ENCODE assay signal across 18 mouse cellular contexts in genomic region chr9:60502220-60502619, GRCm38 (mm10). TPM values are rescaled to one million over a fixed set of nuclear protein-coding genes. Genes with fewer than 3 reads are reported as not detected.
A peak's percentile ranks its signal among the peaks of the same experiment; 100 is the strongest.
DNase-seq lines count a peak whose midpoint lies in the region; ATAC-seq lines count a peak whose summit lies in the region.
"Had no signal": no experiment of that assay in that cellular context is flagged by ENCODE, and none has a peak within 500 bp of the region (broad histone marks: within the 10 kb centered on the region; RNA-seq: fewer than 3 reads in every experiment).

No protein-coding gene starts in this region.

- DNase-seq in adrenal gland, adult 2 months, result peak; percentile 54
- DNase-seq in adrenal gland, postnatal 4 days (ENCODE audit: low spot score in 2 of 2), result no peak
- peak; percentile 47 for DNase-seq in 3134 (ENCODE audit: extremely low read depth, insufficient read length, low spot score)
- peak; percentile 80 for DNase-seq in lung, postnatal 25 days (ENCODE audit: low spot score)
- DNase-seq in frontal cortex, postnatal 25 days (ENCODE audit: low spot score in 2 of 2), result no peak
- no peak for DNase-seq in left cerebral cortex, postnatal 4 days
- DNase-seq in retina, embryonic 14.5 days (ENCODE audit: low spot score), result no peak
- DNase-seq: cerebellum, adult 9-10 months; heart, adult 18-20 months; kidney, postnatal 14 days; right cerebral cortex, postnatal 14 days; thymus, postnatal 14 days had no signal

- H3K9me3 ChIP-seq in intestine, embryonic 15.5 days, result no peaks in the 10 kb centered on the region
- H3K9me3 ChIP-seq: forebrain, embryonic 13.5 days; heart, embryonic 15.5 days; limb, embryonic 10.5 days had no signal

- intact Hi-C loops in left cerebral cortex, postnatal 4 days (cut with DNase I), result no loop called here

- no peaks in the 10 kb centered on the region for H3K27me3 ChIP-seq in intestine, embryonic 15.5 days (replicated peaks)
- H3K27me3 ChIP-seq: forebrain, embryonic 13.5 days; heart, embryonic 15.5 days had no signal

- H3K4me2 ChIP-seq in intestine, embryonic 15.5 days (replicated peaks), result no peak overlapping the region
- H3K4me2 ChIP-seq: forebrain, embryonic 13.5 days; heart, embryonic 15.5 days had no signal

- H3K4me1 ChIP-seq in intestine, embryonic 15.5 days (replicated peaks), result peaks cover 15% of the 10 kb centered on the region

- H3K36me3 ChIP-seq in intestine, embryonic 15.5 days, result no peaks in the 10 kb centered on the region
- H3K36me3 ChIP-seq: heart, embryonic 15.5 days; limb, embryonic 10.5 days had no signal

- no peak overlapping the region for H3K4me3 ChIP-seq in intestine, embryonic 15.5 days (replicated peaks)
- H3K4me3 ChIP-seq: forebrain, embryonic 13.5 days; heart, embryonic 15.5 days; limb, embryonic 10.5 days had no signal

- WGBS in intestine, embryonic 15.5 days, result 64% methylated on average over 6 of the region's 6 CpGs

- H3K9ac ChIP-seq in intestine, embryonic 15.5 days, result no peak overlapping the region
- H3K9ac ChIP-seq: forebrain, embryonic 13.5 days; heart, embryonic 15.5 days; liver, embryonic 14.5 days had no signal

- peak overlapping the region; percentile 81 for H3K27ac ChIP-seq in intestine, embryonic 15.5 days
- H3K27ac ChIP-seq: forebrain, embryonic 13.5 days; heart, embryonic 15.5 days; limb, embryonic 10.5 days; liver, embryonic 14.5 days had no signal

- ATAC-seq in intestine, embryonic 15.5 days, result peak; percentile 18
- ATAC-seq: forebrain, embryonic 13.5 days; inflammation-experienced regulatory T-cells, adult 6 months had no signal

RNA-seq across cellular contexts. Expression of gene Thsd4, which starts 19.6 kb away (rescaled TPM):
- 1 to 10 TPM; 3.7 to 5.0 TPM for total RNA-seq in adrenal gland, adult 2 months (2021)
- polyA plus RNA-seq in adrenal gland, adult 2 months (2012; rRNA removed), result 2.4 TPM in 2 replicates
- 10 to 100 TPM; 15.6 to 25.6 TPM for total RNA-seq in adrenal gland, postnatal 4 days (2021)
- polyA plus RNA-seq in intestine, embryonic 15.5 days (2015; fragmentation: Nextera tagmentation; extraction: Ambion mirVana), result 23.2 and 25.8 TPM in 2 replicates
- total RNA-seq in left cerebral cortex, postnatal 4 days (2021), result 10 to 100 TPM; 10.1 to 12.4 TPM
- polyA plus RNA-seq: inflammation-experienced regulatory T-cells, adult 6 months had no signal

Comparison
In these comparisons a context has a peak if more than half of its experiments do, and no peak if none do; other contexts are left out.
1. DNase-seq: peak in adrenal gland, adult 2 months (single experiment), 3134 (single experiment) and lung, postnatal 25 days (single experiment); none in adrenal gland, postnatal 4 days (0 of 2), frontal cortex, postnatal 25 days (0 of 2), left cerebral cortex, postnatal 4 days (single experiment) and retina, embryonic 14.5 days (single experiment).